Mouse (Mus musculus) layer of hippocampus, adult 6 months (tissue): ENCODE data around the gene Olfr770. TPM values are rescaled to one million over a fixed set of nuclear protein-coding genes. Genes with fewer than 3 reads are reported as not detected.

Source experiments
- long read RNA-seq, 2 experiments: library from polyadenylated mRNA; unstranded; transcript quantifications; one replicate each; pipeline ENCODE4 v2.0.0; 2019 to 2020
- polyA plus RNA-seq: library from polyadenylated mRNA; unstranded; fragments of <200 nt; fragmentation: Nextera tagmentation; gene quantifications from 2 replicates; pipeline ENCODE4 v1.2.3, GENCODE M21; 2021

Gene Olfr770
- not detected in 2 replicates for polyA plus RNA-seq
- long read RNA-seq, experiment 1, result 0 reads
- long read RNA-seq, experiment 2, result 0 reads

DNA sequence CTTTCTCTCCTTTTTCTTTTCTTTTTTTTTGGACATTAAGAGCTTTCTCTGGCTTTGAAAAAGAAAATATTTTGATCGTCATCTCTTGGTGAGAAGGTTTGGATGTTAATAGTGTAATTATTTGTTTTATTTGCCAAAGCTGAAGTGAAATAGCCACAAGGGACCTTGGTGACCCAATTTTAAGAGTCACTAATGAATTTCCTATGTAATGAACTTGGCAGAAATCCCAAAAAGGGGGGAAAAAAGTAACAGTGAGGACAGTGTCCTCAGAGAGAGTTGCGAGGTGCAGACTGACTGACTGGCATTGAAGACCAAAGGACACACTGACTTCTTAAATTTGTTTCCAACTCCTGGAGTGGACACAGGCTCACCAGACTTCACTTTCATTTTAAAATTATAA is at the start of gene Olfr770:
TSS of gene Olfr770 (minus strand) at position 101 of the 400 bp plus-strand sequence.

DNA sequence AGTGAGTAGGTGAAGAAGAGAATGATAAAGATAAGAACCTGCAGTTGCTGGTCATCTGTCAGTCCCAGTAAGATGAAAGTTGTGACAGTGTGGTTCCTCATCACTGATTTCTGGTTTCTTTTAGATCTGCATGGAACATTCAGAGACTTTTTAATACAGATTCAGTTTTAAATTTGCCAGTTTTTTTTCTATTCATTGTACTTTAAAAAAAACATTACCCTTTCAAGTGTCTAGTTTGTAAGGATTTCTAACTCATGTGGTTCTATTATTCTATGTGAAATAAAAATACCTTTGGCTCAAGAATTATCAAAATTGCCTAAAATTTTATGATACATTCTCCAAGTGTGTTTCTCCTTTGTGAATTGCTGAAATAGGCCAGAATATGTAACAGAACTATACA is 48.5 kb upstream of the Olfr770 start, which contains the start of gene Olfr773:
TSS of gene Olfr773 (minus strand) at position 101 of the 400 bp plus-strand sequence.

DNA sequence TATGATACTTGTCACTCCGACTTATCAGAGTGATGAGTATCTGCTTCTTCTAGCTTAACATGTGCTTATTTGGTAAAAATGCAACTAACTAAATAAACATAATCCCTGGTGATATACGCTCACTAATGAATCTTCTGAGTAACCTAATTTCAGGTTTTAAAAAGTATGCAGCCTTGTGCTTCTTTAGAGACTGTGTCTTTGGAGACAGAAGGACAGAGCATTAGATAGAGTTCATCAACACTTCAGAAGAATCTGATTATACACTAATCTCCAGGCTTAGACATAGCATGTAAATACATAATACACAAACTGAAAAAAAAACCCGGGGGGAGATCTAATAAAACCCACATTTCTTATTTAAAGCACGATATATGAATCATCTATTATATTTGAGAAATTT is 39.0 kb upstream of the Olfr770 start, which contains the start of gene Olfr772:
TSS of gene Olfr772 (minus strand) at position 101 of the 400 bp plus-strand sequence.

DNA sequence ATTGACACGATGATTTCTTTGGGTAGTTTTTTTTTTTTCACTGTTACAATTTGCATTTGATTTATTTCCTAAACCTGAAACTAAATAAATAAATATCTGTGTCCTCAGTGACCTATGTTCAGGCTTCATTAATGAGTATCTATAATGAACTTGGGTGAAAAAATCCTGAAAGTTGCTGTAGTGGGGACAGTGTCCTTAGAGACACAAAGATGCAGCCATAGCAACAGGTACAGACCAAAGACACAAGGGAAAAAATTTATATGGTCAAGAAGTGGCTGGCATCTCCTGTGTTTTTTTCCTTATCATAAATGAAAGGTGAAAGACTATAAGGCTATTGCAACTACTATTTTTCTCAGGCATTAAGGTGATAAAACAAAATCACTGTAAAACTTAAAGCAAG is 25.9 kb upstream of the Olfr770 start, which contains the start of gene Olfr771:
TSS of gene Olfr771 (minus strand) at position 101 of the 400 bp plus-strand sequence.

DNA sequence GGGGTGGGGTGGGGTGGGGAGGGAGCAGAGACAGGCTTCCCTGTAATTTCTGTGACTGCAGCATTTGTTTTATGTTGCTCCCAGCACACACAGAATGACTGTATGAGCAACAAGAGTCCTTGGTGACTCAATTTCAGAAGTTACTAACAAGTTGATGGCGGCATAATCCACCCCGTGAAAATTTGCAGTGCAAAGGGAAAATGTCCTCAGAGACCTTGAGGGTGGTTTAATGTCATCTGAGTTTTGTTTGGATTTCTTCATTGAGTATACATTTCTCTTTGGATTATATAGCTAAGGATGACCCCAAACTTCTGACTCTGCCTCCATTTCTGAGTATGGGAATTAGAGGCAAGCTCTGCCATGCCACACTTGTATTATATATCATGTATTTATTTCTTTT is 21.0 kb downstream of the Olfr770 start, which contains the start of gene Olfr769:
TSS of gene Olfr769 (minus strand) at position 101 of the 400 bp plus-strand sequence.

DNA sequence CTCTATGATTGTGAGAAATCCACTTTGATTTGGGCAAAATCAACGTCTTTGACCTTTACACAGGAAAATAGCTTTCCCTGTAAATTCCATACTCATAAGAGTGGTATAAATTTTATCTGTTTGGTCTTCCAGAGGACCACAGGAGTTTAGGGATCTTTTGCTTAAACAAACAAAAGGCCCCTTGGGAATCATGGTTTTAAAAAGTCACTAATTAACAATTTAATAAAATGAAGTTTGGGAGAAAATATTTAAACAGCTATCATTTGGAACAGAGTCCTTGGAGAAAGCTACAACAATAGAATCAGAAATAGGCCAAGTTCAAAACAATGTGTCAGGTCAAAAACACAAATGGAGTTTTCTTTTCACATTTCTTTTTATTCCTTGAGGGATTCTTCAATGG is 39.5 kb downstream of the Olfr770 start, which contains the start of gene Olfr768:
TSS of gene Olfr768 (minus strand) at position 101 of the 400 bp plus-strand sequence.

DNA sequence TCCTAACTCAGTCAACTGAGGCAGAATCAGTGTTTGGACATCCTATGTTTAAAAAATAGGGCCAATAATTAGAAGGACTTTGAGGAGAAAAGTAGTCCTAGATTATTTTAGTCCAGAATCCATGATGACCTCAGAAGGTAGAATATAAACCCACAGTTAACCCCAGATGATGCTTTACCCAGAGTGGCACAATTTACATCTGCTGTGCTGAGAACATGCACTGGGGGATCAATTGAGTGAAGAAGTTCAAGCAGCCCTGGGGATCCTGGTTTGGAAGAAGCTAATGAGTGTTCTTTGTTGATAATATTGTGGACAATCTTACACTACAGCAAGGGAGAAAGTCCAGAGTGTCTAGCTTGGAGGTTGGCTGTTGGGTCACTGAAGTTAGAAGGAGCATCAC is 56.0 kb downstream of the Olfr770 start, which contains the start of gene Olfr767:
TSS of gene Olfr767 (minus strand) at position 101 of the 400 bp plus-strand sequence.

Other genes starting within 250 kb of the Olfr770 start
- 6.8 and 7.9 TPM in 2 replicates for gene Gdf11, start 247.3 kb downstream of the Olfr770 start, polyA plus RNA-seq
- gene Cd63, start 238.0 kb downstream of the Olfr770 start, polyA plus RNA-seq, result 190 and 257 TPM in 2 replicates
- 10.0 and 83.5 TPM in 2 replicates for gene Rdh5, start 216.1 kb downstream of the Olfr770 start, polyA plus RNA-seq
- gene Bloc1s1, start 215.0 kb downstream of the Olfr770 start, polyA plus RNA-seq, result 356 and 436 TPM in 2 replicates
- gene Itga7, start 205.2 kb downstream of the Olfr770 start, polyA plus RNA-seq, result 3.7 and 4.6 TPM in 2 replicates
- not detected in 2 replicates for gene Mettl7b, start 178.0 kb downstream of the Olfr770 start, polyA plus RNA-seq
- gene Olfr9, start 149.6 kb downstream of the Olfr770 start, polyA plus RNA-seq, result not detected in 2 replicates
- not detected in 2 replicates for gene Olfr763, start 128.2 kb downstream of the Olfr770 start, polyA plus RNA-seq
- not detected in 2 replicates for gene Olfr764-ps1, start 99.1 kb downstream of the Olfr770 start, polyA plus RNA-seq
- gene Olfr765, start 89.0 kb downstream of the Olfr770 start, polyA plus RNA-seq, result not detected in 2 replicates
- gene Olfr766-ps1, start 70.0 kb downstream of the Olfr770 start, polyA plus RNA-seq, result not detected in 2 replicates
- gene Olfr767, start 56.1 kb downstream of the Olfr770 start, polyA plus RNA-seq, result not detected in 2 replicates
- gene Olfr768, start 39.6 kb downstream of the Olfr770 start, polyA plus RNA-seq, result not detected in 2 replicates
- not detected in 2 replicates for gene Olfr769, start 21.1 kb downstream of the Olfr770 start, polyA plus RNA-seq
- not detected in 2 replicates for gene Olfr771, start 25.8 kb upstream of the Olfr770 start, polyA plus RNA-seq
- not detected in 2 replicates for gene Olfr772, start 38.9 kb upstream of the Olfr770 start, polyA plus RNA-seq
- gene Olfr773, start 48.4 kb upstream of the Olfr770 start, polyA plus RNA-seq, result not detected in 2 replicates
- gene Olfr774, start 97.2 kb upstream of the Olfr770 start, polyA plus RNA-seq, result not detected in 2 replicates
- gene Olfr775, start 109.4 kb upstream of the Olfr770 start, polyA plus RNA-seq, result not detected in 2 replicates
- gene Olfr776, start 120.1 kb upstream of the Olfr770 start, polyA plus RNA-seq, result not detected in 2 replicates
- not detected in 2 replicates for gene Olfr777, start 132.5 kb upstream of the Olfr770 start, polyA plus RNA-seq
- gene Olfr780, start 179.1 kb upstream of the Olfr770 start, polyA plus RNA-seq, result not detected in 2 replicates
- gene Olfr781, start 189.9 kb upstream of the Olfr770 start, polyA plus RNA-seq, result not detected in 2 replicates
- gene Olfr782, start 209.9 kb upstream of the Olfr770 start, polyA plus RNA-seq, result not detected in 2 replicates
- gene Olfr784, start 245.1 kb upstream of the Olfr770 start, polyA plus RNA-seq, result not detected in 2 replicates